Mouse (Mus musculus): Measurements from ENCODE around the gene Tk1.
A peak's percentile ranks its signal among the peaks of the same experiment; 100 is the strongest.
"Not testable (repeated sequence)": the region's sequence is repeated elsewhere in the genome, so short reads cannot be mapped to it uniquely, and the experiment has no call there.

Tk1 gene

DNA sequence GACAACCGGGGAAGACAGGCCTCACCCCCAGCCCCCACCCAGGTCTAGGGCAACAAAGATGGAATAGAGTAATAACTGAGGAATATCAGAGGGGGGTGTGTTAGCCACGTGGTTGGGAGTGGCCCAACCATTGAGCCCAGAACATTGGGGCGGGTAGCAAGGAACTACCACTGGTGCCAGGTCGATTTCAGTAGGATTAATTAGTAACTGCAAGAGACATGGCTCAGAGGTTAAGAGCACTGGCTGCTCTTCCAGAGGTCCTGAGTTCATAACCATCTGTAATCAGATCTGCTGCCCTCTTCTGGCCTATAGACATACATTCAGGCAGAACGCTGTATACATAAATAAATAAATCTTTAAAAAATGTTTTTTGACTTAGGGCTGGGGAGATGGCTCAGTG, 20.7 kb upstream of the Tk1 start:
- no peak for DNase-seq

- DNase-seq: no peak
Observed at GRCm38 (mm10) chr11:117845651-117846050, 19.8 kb upstream of the Tk1 start.

GRCm38 (mm10) chr11:117844997-117845396, 19.1 kb upstream of the Tk1 start:
- no peak for DNase-seq

- DNase-seq: no peak
Observed at GRCm38 (mm10) chr11:117843434-117843833, 17.5 kb upstream of the Tk1 start.

- DNase-seq: no peak
Observed at GRCm38 (mm10) chr11:117840910-117841309, 15.0 kb upstream of the Tk1 start.

- no peak for DNase-seq
Observed at GRCm38 (mm10) chr11:117839021-117839420, 13.1 kb upstream of the Tk1 start.

- no peak for DNase-seq
Observed at GRCm38 (mm10) chr11:117838572-117838971, 12.7 kb upstream of the Tk1 start.

- no peak for DNase-seq
Observed at GRCm38 (mm10) chr11:117836306-117836705, 10.4 kb upstream of the Tk1 start.

DNA sequence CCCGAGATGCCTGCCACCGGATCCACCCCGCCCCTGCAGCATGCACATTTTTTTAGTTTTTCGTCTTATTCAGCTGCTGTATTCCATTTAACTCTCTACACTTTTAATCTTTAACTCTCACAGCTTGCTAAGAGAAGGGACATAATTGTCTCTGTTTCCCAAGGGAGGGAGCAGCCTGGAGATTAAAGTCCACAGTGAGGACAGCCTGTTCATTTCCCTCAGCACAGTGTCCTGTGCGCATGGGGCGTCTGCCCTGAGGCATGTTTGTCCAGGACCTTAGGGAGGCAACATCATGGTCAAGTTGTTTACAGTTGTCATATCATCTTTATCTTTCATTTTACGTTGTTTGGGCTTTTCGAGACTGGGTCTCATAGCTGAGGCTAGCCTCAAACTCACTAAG, 8.2 kb upstream of the Tk1 start:
- no peak for DNase-seq

DNA sequence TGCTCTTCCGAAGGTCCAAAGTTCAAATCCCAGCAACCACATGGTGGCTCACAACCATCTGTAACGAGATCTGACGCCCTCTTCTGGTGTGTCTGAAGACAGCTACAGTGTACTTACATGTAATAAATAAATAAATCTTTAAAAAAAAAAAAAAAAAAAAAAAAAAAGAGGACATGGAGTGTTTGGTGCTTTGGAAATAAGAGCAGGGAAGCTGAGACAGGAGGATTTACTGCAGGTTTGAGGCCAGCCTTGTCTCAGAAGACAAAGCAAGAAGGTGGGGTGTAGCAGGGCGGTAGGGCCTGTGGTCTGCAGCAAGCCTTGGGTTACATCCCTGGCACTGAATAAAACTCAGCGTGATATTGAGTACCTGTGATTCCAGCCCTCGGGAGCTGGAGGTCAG, 7.6 kb upstream of the Tk1 start:
- not testable (repeated sequence) for DNase-seq

DNA sequence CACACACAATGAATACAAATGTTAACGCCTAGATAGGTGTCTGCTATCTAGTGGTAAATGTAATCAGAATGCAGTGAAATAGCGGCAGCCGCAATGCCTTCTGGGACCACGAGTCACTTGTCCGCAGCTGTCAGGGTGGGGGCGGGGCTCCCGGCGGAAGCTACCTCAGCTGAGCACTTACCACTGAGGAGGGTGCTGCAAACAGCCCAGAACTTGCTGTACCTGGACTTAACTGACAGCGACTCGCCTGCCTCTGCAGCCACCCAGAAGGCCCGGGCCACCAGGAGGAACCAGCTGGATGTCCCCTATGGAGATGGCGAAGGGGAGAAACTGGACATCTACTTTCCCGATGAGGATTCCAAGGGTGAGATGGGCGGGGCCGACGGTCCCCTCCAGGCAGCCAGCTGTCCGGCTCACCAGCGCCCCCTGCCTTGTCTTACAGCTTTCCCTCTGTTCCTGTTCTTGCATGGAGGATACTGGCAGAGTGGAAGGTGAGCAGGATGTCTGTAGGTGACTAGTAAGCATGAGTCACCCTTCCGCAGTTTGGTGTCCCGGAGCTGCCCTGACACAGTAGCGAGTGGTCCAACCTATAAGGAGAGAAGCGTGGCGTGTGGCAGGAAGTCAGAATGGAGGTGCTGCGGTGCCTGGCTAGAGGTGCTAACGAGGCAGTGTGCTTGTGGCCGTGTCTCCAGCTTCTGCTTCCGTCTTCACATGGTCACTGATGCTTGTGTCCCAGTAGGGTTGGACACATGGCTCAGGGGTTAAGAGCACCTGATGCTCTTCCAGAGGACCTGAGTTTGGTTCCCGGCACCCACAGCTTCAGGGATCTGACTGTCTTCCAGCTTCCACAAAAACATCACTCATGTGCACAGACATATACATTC, 6.4 kb upstream of the Tk1 start:
- peak; percentile 50 to 61 for DNase-seq

GRCm38 (mm10) chr11:117830401-117830800, 4.5 kb upstream of the Tk1 start:
- DNase-seq: no peak

GRCm38 (mm10) chr11:117829671-117830215, 3.9 kb upstream of the Tk1 start:
- no peak for DNase-seq

- DNase-seq: no peak
Observed at GRCm38 (mm10) chr11:117828888-117829604, 3.2 kb upstream of the Tk1 start.

DNA sequence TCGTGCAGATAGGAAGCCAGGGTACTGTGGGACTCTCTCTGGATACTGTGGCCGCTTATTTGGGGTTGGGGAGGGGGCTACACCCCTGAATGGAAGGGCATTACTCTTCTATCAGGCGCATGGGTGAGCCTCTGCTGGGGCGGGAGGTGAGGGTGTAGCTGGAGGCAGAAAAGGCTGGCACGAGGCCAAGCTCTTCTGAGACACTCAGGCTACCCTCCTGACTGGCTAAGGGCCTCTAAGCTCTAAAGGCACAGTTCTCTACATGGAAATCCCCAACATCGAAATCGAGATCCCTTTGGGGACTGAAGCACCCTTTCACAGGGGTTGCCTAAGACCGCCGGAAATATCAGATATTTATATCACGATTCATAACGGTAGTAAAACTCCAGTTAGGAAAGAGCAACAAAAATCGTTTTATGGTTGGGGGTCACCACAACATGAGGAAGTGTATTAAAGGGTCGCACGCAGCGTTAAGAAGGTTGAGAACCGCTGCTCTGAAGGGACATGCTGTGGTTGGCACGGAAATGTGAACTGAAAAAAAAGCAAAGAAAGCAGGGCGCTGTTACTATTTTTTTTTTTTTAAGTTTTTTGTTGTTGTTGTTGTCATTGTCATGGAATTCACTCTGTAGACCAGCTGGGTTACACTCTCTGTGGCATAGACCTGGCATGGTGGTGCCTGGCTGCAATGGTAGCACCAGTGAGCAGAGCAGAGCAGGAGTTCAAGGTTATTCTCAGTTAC, 2.4 kb upstream of the Tk1 start:
- no peak for DNase-seq

GRCm38 (mm10) chr11:117827386-117827785, 1.5 kb upstream of the Tk1 start:
- no peak for DNase-seq

GRCm38 (mm10) chr11:117826916-117827315, 1.0 kb upstream of the Tk1 start:
- no peak for DNase-seq

- no peak for DNase-seq
Observed at GRCm38 (mm10) chr11:117826164-117826563, 272 bp upstream of the Tk1 start.

DNA sequence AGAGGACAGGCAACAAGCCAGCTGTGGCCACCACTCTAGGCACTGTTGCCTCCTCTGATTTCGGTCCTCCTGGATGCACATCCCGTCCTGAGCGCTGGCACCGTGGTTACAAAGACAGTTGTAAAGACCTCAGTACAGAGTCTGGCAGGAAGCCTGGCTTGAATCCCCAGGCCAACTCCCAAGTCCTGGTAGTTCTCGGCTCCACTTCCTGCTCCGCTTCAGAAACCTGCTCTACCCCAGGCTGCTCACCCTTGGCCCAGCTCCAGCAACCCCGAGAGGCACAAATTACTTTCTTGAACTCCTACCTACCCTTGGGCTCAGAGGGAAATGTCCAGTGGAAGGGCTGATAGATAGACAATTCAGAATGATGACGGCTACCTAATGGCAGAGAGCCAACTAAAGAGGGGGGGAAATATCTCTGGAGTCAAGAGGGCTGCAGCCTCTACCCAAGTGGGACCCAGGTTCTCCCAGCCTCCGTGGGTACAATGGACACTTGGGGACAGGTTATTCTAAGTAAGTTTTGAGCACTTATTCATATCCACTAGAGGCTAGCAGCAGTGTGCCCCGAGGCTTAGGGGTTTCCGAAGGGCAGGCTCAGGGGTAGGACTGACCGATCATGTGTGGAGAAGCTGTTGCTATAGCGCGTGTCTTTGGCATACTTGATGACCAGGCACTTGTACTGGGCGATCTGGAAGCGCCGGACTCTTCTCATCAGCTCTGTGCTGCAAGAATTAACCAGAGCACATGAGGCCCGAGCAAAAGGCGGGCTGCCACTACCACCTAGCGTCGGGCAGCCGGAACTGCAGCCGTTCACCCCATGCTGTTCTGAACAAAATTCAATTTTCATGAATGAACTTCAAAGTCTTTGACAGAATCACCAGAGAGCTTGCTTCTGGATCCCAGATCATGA, 1.6 kb downstream of the Tk1 start:
- peak; percentile 66 to 82 for DNase-seq

DNA sequence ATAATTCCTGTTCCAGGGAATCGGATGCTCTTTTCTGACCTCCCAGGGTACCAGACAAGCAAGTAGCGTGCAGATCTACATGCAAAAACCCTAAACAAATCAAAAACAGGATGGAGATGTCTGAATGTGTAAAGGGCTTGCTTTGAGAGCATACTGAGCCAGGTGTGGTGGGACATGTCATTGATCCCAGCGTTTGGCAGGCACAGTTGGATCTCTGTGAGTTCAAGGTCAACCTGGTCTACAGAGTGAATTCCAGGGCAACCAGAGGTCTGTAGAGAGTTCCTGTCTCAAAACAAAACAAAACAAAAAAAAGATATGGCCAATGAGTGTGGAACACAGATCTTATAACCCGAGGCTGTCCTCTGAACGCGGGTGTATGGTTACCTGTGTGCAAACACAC, 2.5 kb downstream of the Tk1 start:
- no peak for DNase-seq

DNA sequence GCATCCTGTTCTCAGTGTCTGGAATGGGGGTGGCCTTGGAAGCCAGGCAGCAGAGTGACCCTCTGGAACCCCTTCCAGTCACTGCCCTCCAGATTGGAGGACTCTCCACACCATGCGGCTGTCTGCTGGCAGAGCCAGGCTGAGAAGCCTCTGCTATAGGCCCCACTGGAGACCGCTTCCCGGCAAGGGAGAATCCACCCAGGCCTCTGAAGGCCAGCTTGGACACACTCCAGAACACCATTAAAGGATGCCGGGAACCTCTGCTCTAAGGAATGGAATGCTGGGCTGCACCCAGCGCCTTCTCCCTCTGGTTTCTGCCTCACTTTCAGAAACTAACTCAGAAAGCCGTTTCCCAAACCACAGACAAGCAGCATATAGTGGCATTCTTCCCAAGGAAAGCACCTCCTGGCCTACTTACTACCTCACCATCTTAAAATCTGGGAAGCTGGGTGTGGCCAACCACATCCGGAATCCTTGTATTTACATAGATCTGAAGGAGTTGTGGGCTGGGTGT, 3.1 kb downstream of the Tk1 start:
- no peak for DNase-seq

GRCm38 (mm10) chr11:117821868-117822267, 4.0 kb downstream of the Tk1 start:
- DNase-seq: no peak
